Mouse (Mus musculus) limb, embryonic 10.5 days (tissue): ENCODE data around the gene Olfr930. TPM values are rescaled to one million over a fixed set of nuclear protein-coding genes. Genes with fewer than 3 reads are reported as not detected.

ENCODE experiments used
- DNase-seq: peaks from one replicate; pipeline ENCODE4 v3.0.0-alpha.2; 2017; ENCODE audit warnings: low spot score
- H3K27ac ChIP-seq: fragments of 300-500 bp; sonication (generic); 2 replicates; pipeline ENCODE4 v1.5.1; 2016; ENCODE audit warnings: mild to moderate bottlenecking
- H3K27me3 ChIP-seq: fragments of 300-500 bp; sonication (generic); 2 replicates; pipeline ENCODE4 v1.6.1; 2016; ENCODE audit warnings: low read depth, mild to moderate bottlenecking; ENCODE audit not compliant: poor library complexity, severe bottlenecking
- H3K36me3 ChIP-seq: fragments of 300-500 bp; sonication (generic); 2 replicates; pipeline ENCODE4 v1.6.1; 2016; ENCODE audit warnings: mild to moderate bottlenecking, moderate library complexity
- H3K4me1 ChIP-seq: fragments of 300-500 bp; sonication (generic); 2 replicates; pipeline ENCODE4 v1.6.1; 2016
- H3K4me3 ChIP-seq: fragments of 300-500 bp; sonication (generic); 2 replicates; pipeline ENCODE4 v1.5.1; 2016; ENCODE audit warnings: mild to moderate bottlenecking, moderate library complexity
- H3K9me3 ChIP-seq: fragments of 300-500 bp; sonication (generic); replicated peaks from 2 replicates; pipeline ENCODE4 v1.6.1; 2016; ENCODE audit warnings: mild to moderate bottlenecking
- WGBS: fragments of 180-500 bp; shearing (Covaris S2); methylation state at CpG from one replicate; pipeline ENCODE4 v1.1.7; 2016; 5-methylcytosine and 5-hydroxymethylcytosine counted together
- polyA plus RNA-seq: library from polyadenylated mRNA; unstranded; fragments of >200 nt; fragmentation: Nextera tagmentation; extraction: Ambion mirVana; gene quantifications from 2 replicates; pipeline ENCODE4 v1.2.1, GENCODE M21; 2016

The Olfr930 gene
- polyA plus RNA-seq = not detected in 2 replicates

DNA sequence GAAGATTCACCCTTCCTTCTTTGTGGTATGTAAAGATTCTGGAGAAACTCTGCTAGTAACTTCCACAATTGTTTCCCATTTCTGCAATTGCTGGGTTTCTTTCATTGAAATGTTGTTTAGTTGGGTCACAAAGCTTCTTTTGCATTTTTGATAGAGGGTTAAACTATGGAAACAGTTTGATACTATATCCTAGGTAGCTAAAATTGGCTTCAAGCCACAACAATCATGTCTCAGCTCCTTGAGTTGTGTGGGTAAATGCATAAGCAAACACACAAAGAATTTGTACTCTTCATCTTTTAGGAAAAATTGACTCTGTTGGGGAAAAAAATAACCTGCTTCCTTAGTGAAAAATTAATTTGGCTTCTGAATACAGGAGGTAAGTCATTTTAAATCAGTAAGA, at the start of gene Olfr930:
TSS of gene Olfr930 (plus strand) at position 301 of the 400 bp plus-strand sequence.
- Histone ChIP-seq H3K36me3 (no peaks in the 10 kb centered on the region), H3K4me1 (no peaks in the 10 kb centered on the region), H3K27me3 (no peaks in the 10 kb centered on the region), H3K4me3 (no peak within 1 kb of the TSS), H3K27ac (no peak within 1 kb of the TSS), H3K9me3 (no peaks in the 10 kb centered on the region)
- no peak for DNase-seq

DNA sequence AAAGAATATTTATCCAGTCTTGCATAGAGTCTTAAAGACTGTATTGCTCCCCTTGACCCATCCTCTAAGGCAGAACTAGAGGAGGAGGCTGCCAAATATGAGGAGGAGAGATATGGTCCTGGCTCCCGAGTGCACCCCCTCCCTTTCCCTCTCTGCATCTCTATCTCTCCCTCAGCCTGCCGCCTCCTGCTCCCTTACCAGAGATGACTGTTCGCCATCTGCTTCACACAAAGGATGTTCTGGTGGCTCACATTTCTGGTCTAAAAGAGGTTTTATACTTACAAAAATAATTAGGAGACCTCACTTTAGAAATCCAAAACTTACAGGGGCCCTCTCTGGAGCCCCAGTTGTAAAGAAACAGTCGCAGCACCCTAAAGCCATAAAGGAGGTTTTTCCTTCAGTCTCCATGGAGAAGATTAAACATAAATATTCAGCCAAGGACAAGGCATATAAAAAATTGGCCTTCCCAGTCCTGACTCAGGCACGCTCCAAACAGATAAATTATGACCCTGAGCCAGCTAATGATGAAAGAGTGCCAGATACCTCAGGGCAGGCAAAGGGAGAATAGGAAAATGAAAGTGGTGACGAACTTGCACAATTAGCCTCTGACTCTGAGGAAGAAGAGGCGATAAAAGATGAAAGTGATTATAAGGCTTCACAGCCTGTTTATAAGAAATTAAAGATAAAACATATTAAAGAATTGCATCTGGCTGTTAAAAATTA, 24.0 kb downstream of the Olfr930 start:
- Histone ChIP-seq H3K27me3 (no peaks in the 10 kb centered on the region), H3K4me1 (no peaks in the 10 kb centered on the region), H3K4me3 (no peak overlapping the region), H3K9me3 (no peaks in the 10 kb centered on the region), H3K27ac (no peak overlapping the region), H3K36me3 (no peaks in the 10 kb centered on the region)
- DNase-seq = no peak
- WGBS = 37% methylated on average over 7 of the region's 7 CpGs

DNA sequence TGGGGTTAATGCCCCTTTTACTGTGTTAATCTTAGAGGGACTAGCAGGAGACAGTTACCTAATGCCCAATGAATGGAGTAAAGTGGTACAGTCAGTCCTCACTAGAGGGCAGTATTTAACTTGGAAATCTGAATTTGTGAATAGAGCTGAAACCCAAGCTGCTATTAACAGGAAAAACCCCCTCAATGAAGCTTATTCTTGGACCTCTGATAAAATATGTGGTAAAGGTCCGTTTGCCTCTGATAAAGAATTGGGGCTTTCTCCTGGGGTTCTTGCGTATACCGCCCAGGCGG, 24.5 kb downstream of the Olfr930 start:
- no peak overlapping the region for H3K4me3 ChIP-seq

DNA sequence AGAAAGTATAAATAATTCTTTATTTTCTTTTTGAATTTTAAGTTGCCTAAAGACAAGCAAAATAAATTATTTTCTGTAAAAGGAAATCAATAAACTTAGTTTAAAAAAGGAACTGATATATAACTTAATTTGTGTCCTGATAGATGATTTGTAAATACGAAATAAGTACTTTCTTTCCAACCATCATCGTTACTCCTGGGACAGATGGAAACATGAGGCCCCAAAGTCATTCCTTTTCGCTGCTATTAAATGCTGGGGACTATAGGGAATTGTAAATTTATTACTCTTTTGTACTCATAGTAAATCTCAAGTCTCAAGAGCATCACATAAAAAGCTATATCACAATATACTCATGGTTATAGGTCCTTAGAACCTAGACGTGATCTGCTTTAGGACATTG, 42.4 kb downstream of the Olfr930 start, which contains the start of gene Olfr933:
TSS of gene Olfr933 (plus strand) at position 301 of the 400 bp plus-strand sequence.
- Histone ChIP-seq H3K27me3 (no peaks in the 10 kb centered on the region), H3K4me1 (no peaks in the 10 kb centered on the region), H3K9me3 (no peaks in the 10 kb centered on the region), H3K27ac (no peak within 1 kb of the TSS), H3K36me3 (no peaks in the 10 kb centered on the region), H3K4me3 (no peak within 1 kb of the TSS)
- WGBS = 90% methylated on average over 4 of the region's 4 CpGs
- DNase-seq = no peak

More for the DNA sequence above, 24.5 kb downstream of the Olfr930 start:
- Histone ChIP-seq H3K4me1 (no peaks in the 10 kb centered on the region), H3K9me3 (no peaks in the 10 kb centered on the region), H3K36me3 (no peaks in the 10 kb centered on the region), H3K27me3 (no peaks in the 10 kb centered on the region), H3K27ac (no peak overlapping the region)
- 87% methylated on average over 4 of the region's 4 CpGs for WGBS
- no peak for DNase-seq

Other genes with a start within 250 kb of the Olfr930 start
- gene Olfr919, start 226.1 kb upstream of the Olfr930 start, polyA plus RNA-seq = not detected in 2 replicates
- gene Vwa5a, start 211.5 kb upstream of the Olfr930 start, polyA plus RNA-seq = 4.8 and 7.8 TPM in 2 replicates
- gene Olfr920, start 177.5 kb upstream of the Olfr930 start, polyA plus RNA-seq = 0.04 TPM in 1 of 2 replicates, not detected in the other
- gene Olfr921, start 156.7 kb upstream of the Olfr930 start, polyA plus RNA-seq = not detected in 2 replicates
- not detected in 2 replicates for gene Olfr922, start 115.2 kb upstream of the Olfr930 start, polyA plus RNA-seq
- gene Olfr923, start 103.3 kb upstream of the Olfr930 start, polyA plus RNA-seq = not detected in 2 replicates
- gene Olfr924, start 85.4 kb upstream of the Olfr930 start, polyA plus RNA-seq = not detected in 2 replicates
- not detected in 2 replicates for gene Olfr26, start 74.7 kb upstream of the Olfr930 start, polyA plus RNA-seq
- not detected in 2 replicates for gene Olfr926, start 52.7 kb upstream of the Olfr930 start, polyA plus RNA-seq
- gene Olfr933, start 42.5 kb downstream of the Olfr930 start, polyA plus RNA-seq = not detected in 2 replicates
- gene Olfr934, start 58.5 kb downstream of the Olfr930 start, polyA plus RNA-seq = not detected in 2 replicates
- gene Olfr935, start 69.9 kb downstream of the Olfr930 start, polyA plus RNA-seq = not detected in 2 replicates
- gene Olfr146, start 93.6 kb downstream of the Olfr930 start, polyA plus RNA-seq = not detected in 2 replicates
- not detected in 2 replicates for gene Olfr937, start 135.1 kb downstream of the Olfr930 start, polyA plus RNA-seq
- gene Olfr938, start 149.1 kb downstream of the Olfr930 start, polyA plus RNA-seq = not detected in 2 replicates
- gene Olfr27, start 198.3 kb downstream of the Olfr930 start, polyA plus RNA-seq = not detected in 2 replicates
- gene Olfr943, start 236.5 kb downstream of the Olfr930 start, polyA plus RNA-seq = not detected in 2 replicates